Mouse (Mus musculus): Measurements from ENCODE around the gene Rccd1. TPM values are rescaled to one million over a fixed set of nuclear protein-coding genes. Genes with fewer than 3 reads are reported as not detected.
A peak's percentile ranks its signal among the peaks of the same experiment; 100 is the strongest.
"Not testable (repeated sequence)": the region's sequence is repeated elsewhere in the genome, so short reads cannot be mapped to it uniquely, and the experiment has no call there.

Gene Rccd1
- total RNA-seq, 2 experiments from 2014 or later = 13.2 to 16.6 TPM

GRCm38 (mm10) chr7:80343270-80344018 is 19.2 kb upstream of the Rccd1 start:
- DNase-seq = no peak

- peak; percentile 91 to 93 for DNase-seq
These were observed 18.6 kb upstream of the Rccd1 start, which contains the start of gene Hddc3 for GRCm38 (mm10) chr7:80342858-80343257. TSS of gene Hddc3 (plus strand) at chr7:80343104.

DNA sequence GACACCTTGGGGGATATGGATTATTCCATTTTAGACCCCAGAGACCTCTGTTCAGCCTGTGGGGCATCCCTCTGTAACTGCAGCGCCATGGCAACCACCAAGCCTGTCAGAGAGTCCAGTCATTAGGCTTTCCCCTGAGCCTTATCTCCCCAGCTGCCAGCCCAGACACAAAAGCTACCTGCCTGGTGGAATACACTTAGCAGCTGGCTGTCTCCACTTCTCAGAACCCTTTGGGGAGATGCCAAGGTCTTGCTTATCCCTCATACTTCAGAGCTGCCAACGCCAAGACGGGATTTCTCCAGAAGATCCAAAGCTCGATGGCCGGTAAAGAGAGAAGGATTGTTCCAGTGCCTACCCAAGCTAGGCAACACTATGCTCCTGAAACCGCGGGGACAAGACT is 17.5 kb upstream of the Rccd1 start:
- no peak for DNase-seq

DNA sequence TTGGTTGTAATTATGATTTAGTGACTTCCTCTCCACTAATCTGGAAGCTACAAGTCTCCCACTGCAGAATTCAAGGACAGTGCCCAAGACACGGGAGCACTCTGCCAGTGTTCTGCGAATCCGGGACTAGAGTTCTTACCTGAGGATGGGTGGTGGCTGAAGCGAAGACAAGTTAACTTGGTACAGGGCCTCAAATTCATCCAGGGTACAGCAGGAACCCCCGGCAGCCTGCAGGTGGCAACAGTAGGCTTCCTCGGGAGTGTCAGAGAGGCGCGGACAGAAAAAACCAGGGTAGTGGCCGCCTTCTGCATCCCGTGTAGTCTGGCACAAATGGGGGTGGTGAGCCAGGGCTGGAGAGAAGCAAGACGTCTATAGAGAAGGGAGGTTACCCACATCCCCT is 16.5 kb upstream of the Rccd1 start, which contains the start of gene Unc45a:
TSS of gene Unc45a (minus strand) at position 213 of the 400 bp plus-strand sequence.
- peak; percentile 51 to 57 for DNase-seq

- peak; percentile 97 for DNase-seq
These were observed 15.8 kb upstream of the Rccd1 start for GRCm38 (mm10) chr7:80339793-80340628.

DNA sequence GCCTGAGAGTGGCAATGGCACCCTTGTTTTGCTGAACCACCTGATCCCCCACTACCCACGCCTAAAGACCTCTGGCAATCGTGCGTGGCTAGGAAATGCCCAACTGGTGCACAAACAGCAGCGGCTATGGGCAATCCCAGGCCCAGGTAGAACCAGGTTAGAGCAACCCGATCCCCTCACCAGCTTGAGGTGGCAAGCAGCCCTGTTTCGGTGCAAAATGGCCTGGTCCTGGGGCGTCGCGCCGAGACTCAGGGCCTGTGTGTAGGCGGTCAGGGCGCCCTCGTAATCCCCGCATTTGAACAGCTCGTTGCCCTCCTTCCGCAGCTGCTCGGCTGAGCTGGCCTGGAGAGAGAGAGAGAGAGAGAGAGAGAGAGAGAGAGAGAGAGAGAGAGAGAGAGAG is 15.1 kb upstream of the Rccd1 start:
- no peak for DNase-seq

DNA sequence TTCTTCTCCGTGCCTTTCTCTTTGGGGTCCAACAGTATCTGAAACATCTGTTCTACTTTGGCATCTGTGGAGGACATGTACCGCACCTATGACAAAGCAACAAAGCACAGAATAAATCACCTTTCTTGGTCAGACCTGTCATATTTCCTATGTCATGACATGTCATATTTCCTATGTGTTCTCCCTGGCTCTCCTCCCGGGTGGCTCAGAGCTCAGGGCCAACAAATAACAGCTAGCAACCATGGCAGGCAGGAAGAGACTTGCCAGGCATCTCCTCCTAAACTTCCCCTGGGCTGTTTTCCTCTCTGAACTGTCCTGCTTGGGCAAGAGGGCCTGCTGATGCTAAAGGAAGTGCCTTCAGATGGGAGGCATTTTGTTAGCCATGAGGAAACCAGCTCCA is 12.7 kb upstream of the Rccd1 start:
- DNase-seq = no peak

- no peak for DNase-seq
These were observed 10.6 kb upstream of the Rccd1 start for GRCm38 (mm10) chr7:80334848-80335247.

DNA sequence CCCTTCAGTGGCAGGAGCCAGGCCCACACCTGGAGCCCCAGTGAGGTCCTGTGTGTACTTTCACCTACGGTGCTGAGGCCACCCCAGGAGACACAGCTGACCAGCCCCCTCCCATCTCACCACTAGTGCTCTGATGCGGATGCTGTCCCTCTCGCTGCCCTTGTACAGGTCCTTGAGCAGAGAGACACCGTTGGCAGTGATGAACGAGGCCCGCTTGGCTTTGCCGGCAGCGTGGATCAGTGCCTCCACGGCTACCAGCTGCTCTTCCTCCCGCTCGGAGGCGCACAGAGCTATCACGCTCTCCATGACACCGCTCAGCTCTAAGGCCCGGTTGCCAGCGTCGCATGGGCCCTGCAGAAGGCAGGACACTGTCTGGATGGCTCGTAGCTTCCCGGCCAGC is 7.2 kb upstream of the Rccd1 start:
- no peak for DNase-seq

- DNase-seq = no peak
These were observed 6.0 kb upstream of the Rccd1 start for GRCm38 (mm10) chr7:80330278-80330677.

- DNase-seq = no peak
These were observed 1.8 kb upstream of the Rccd1 start for GRCm38 (mm10) chr7:80326076-80326475.

- DNase-seq = no peak
These were observed 1.1 kb upstream of the Rccd1 start for GRCm38 (mm10) chr7:80325292-80325868.

DNA sequence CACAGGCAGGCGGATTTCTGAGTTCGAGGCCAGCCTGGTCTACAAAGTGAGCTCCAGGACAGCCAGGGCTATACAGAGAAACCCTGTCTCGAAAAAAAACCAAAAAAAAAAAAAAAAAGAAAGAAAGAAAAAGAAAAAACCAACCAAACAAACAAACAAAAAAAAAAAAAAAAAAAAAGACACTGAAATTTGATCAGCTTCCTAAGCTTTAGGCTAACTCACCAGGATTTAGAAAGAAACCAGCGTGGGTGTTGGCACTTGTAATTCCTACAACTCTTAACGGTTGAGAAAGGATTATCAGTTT is 514 bp upstream of the Rccd1 start:
- DNase-seq = not testable (repeated sequence)

DNA sequence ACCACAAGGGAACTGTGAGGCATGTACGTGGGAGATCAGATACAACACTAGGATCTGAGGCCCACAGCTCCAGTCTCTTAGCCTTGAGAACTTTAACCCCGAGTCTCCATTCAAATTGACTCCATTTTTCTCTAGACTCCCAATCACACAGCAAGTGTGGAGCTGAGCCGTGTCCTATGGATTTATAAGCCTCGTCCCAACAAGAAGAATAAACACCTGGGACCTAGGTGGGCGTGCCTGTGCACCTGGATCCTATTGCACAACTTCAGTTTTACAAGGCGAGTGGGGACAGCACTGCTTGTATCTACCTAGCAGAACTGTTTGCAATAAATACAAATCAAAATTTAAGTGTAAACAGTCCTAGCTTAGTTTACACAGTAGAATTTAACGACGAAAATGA is 918 bp downstream of the Rccd1 start:
- no peak for DNase-seq

DNA sequence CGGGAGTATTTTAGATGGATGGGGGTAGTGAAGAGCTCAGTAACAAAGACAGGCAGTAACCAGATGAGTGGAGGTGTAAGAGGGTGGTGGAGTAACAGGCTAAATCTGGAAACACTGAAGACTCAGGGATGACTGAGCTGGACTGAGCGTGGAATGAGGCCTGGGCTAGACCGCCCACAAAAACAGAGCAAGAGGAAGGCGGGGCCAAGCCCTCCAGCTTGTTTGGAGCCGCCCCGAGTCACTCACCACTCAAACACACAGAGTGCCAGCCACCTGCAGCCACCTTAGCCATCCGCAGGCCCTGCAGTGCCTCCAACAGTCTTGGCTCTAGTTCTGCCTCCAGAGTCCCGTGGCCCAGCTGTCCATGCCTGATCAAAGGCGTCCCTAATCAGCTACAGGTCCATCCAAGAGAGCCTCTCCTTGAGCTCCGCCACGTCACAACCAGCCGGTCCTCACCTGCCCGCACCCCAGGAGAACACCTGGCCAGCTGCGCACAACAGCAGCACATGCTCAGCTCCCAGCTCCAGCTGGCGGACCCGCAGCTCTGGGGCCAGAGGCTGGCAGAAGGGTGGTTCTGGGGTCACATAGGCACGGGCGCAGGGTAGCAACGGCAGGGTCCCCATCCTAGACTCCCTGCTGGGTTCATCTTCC is 4.3 kb downstream of the Rccd1 start:
- DNase-seq = no peak

- DNase-seq = no peak
These were observed 5.6 kb downstream of the Rccd1 start for GRCm38 (mm10) chr7:80318670-80319069.

- DNase-seq = no peak
These were observed 6.7 kb downstream of the Rccd1 start for GRCm38 (mm10) chr7:80317439-80318115.

- no peak for DNase-seq
These were observed 8.5 kb downstream of the Rccd1 start for GRCm38 (mm10) chr7:80315733-80316132.

- DNase-seq = no peak
These were observed 13.5 kb downstream of the Rccd1 start for GRCm38 (mm10) chr7:80310771-80311170.

DNA sequence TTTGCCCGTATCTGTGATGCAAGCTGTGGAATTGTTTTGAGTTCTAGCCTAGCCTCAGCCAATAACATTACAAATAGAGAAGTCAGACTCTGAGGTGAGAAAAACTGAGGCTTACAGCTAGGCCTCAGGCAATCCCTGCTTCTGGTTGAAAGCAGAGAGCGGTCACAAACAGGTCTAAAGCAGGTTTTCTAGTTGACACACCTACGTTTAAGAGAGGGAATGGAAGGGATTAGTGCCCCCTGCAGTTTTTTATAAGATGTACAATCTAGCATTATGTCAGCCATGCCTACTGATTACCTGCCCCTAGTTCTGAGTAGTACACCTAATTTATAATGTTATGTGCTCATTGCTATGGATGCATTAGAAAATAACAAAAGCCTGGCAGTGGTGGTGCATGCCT is 16.5 kb downstream of the Rccd1 start:
- no peak for DNase-seq

GRCm38 (mm10) chr7:80301522-80301921 is 22.7 kb downstream of the Rccd1 start:
- DNase-seq = no peak

GRCm38 (mm10) chr7:80299568-80299967 is 24.7 kb downstream of the Rccd1 start:
- DNase-seq = no peak
